Mouse (Mus musculus): ENCODE results near the gene Slit2.

Slit2 gene

DNA sequence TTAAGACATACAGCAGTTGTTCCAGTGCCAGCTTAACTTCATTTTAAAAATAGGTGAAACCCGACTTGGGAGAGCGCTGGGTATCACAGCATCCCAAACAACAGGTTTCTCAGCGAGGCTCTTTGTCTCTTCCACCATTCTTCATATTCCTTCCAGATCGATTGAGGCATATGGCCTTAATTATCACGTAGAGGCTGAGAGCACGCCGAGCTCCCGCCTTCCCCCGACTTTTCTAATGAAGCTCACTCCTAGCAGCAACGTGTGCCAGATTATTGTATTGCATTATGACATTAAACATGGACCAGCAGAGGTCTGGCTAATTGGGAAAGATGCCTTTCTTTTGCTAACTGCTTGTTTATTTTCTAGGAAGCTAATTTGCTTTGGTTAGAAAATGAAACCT lies 75.7 kb downstream of the Slit2 start:
- no peak for DNase-seq

DNA sequence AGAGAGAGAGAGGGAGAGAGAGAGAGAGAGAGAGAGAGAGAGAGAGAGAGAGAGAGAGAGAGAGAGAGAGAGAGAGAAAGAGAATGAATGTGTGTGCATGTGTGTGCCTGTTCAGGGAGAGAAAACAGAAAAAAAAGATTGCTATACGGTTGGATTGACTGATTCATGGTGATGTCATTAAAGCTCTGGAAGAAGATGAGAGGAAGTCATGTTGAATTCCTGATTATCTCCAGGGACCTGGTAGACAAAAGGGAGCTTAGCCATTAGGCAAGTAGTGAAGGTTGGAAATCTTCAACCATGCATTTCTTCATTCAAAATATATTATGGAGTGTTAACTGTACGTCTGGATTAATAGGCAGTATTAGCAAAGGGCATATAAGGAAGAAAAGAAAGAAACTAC lies 77.8 kb downstream of the Slit2 start:
- DNase-seq = no peak

DNA sequence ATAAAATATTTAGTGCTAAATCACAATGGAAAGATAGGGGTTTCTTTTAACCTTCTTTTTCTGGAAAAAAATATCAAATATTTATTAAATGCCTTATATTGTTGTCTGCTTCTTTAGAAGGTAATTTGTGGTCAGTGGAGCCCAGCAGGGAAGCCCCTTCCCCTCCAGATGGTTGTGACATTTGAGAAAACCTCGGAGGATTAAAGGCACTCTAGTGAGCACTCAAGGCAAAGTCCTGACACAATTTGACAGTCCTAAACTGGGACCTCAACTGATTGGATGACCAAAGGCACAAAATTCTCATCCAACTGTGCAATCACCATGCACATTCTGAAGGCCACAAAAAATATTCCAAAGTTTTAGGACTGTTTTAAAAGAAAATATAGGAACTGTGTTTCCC lies 95.8 kb downstream of the Slit2 start:
- DNase-seq = no peak

DNA sequence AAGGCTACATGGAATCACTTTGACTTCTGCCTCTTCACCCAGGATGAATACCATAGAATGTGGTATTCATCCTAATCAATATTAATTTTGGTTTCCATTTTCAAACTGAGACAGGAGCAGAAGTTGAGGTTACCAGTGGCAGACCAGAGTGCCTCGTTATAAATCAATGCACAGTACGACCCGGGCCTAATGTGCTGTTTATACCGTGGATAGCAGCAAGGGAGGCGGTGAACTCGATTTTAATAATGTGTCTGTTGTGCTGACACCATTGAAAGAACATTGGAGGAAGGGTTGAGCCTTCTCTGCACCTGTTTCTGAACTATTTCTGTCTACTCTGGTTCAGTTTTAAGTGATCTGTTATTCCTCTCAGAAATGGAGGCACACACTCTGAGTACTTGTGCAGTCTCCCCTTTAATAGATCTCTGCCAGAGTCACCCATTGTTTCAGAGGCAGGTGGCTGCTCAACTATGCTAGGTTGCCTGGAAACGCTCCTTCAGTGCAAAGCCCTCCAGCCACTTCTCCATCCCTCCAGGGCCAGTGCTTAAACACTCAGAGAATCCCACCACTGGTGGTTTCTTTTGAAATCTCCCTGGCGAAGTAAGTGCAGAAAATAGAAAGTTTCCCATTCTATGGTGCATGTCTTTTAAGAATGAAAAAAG lies 98.4 kb downstream of the Slit2 start:
- no peak for DNase-seq

DNA sequence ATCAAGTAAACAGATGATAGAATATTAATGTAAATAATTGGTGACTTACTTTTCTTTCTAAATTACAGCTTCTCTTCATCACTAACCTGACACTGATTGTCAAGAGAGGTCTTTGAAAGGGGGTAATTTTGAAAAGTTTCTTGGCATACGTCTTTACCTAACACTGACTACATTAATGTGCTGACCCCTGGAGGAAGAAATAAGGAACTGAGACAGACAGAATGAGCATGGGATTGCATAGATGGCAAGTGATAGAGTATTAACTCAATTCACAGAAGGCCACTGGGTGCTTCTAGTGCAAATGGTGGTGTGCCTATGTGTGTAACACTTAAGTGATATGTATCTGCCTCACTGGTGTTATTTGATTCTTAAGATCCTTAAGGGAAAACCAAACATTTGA lies 130.5 kb downstream of the Slit2 start:
- no peak for DNase-seq

DNA sequence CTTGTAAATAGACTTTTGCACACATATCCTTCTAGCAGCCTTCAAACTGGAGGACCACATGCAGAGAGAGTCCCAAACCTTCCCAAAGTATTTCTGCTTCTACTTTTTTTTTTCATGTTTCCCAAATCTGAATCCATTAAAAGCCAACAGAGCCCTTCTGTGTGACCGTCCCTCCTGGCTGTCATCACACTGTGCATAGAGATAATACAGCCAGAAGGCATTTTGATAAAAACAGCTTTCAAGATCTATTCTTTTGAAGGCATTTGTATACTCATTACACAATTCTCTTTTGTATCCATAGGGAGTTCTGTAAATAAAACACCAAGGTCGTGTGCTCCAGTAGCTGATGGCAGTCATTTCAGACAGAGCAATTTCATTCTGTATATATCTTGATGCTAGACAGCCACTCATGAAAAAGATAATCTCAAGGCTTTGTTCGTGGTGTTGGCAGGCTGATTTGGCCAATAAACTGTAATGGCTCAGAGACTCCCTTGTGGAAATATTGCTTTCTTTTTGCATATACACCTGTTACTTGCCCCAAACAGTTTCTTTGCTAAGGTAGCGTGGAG lies 132.1 kb downstream of the Slit2 start:
- no peak for DNase-seq

DNA sequence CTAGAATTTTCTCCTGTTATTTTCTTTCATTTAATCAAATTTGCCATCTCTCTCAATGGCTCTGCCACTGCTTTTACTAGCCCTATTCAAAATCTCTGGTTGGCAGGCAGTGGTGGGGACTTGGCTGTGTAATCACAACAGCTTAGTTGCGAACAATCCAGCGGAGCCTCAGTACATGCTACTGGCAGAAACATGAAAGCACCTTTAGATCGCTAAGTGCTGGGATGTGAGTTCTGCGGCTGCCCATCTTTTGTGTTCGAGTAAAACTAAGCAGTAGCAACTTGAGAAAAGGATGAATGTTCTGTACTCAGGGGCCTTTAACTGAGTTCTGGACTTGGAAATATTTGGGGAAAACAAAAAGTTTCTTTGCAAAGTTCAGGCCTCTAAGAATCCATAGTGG lies 139.7 kb downstream of the Slit2 start:
- no peak for DNase-seq

DNA sequence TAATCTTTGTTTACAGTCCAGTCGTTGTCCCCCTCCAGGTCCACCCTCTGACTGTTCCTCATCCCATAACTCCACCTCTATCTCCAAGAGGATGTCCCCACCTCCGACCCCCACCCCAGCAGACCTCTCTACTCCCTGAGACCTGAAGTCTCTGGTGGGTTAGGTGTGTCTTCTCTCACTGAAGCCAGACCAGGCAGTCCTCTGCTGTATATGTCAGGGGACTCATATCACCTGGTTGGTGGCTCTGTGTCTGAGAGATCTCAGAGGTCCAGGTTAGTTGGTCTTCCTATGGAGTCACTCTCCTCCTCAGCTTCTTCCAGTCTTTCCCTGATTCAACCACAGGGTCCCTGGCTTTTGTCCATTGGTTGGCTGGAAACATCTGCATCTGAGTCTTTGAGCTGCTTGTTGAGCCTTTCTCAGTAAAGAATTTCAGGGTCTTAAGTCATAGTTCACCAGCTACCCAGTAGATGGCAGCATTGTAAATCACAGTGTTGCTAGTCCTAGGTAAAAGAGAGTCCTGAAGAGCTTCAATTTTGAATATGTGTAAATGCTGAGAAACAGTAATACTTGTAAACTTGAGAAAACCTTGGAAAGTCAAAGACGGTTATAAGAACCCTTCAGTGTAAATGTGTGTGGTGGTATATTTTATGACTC lies 143.0 kb downstream of the Slit2 start:
- no peak for DNase-seq

DNA sequence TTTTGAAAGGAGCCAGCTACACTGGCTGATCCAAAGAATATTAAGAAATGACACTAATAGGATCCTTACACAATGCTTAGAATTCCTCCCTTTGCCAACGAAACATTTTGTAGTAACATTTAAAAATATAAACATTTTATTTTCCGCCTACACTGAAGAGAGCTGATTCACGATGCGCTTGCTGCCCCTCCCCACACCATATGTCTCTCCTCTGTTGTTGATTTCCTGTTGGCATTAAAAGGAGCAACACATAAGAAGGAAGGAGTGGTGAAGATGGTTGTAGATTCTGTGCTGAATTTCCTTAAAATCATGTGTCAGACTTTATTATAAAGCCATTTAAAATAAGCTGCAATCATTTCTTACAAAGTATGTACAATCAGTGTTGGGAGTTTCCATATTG lies 147.0 kb downstream of the Slit2 start:
- no peak for DNase-seq

DNA sequence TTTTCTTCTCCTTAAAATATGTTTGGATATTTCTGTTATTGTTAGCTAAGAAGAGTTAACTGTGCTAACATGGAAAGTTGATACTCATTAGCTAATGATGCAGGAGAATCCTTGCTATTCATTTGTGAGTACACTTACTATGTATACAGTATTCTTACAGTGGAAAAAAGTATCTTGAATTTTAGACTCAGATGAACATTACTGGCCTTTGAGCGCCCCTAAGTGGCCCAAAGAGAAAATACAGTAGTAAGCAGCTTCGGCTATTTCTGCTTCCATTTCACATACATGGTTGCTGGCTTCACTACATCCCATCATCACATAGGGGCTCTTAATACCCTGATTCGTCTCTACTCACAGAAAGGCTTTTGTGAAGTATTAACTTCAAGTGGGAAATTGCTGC lies 153.6 kb downstream of the Slit2 start:
- no peak for DNase-seq

DNA sequence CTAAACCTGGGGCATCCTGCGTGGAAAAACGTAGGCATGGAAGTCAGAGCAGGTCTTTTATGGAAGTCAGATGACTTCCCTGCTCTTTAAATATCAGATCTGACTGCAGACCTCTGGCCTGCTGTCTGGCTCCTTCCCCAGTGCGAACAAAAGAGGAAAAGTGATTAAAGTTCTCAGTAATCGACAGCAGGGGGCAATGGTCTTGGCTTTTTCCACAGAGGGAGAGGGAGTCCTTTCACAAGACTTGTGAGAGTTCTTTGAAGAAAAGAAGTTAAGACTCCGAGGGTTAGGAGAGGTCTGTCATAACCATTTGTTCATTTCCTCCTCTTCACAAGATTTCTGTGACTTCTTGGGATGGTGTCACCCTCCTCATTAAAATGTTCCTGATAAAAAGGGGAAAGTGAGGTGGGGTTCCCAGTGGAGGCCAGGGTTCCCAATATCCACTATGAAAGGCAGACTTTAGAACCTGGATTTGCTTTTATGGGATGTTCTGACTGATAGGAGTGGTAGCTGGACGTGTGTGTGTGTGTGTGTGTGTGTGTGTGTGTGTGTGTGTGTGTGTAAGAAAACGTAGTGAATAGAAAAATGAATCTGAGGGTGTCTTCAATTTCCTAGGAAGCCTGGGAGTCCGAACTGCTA lies 156.0 kb downstream of the Slit2 start:
- DNase-seq = no peak

DNA sequence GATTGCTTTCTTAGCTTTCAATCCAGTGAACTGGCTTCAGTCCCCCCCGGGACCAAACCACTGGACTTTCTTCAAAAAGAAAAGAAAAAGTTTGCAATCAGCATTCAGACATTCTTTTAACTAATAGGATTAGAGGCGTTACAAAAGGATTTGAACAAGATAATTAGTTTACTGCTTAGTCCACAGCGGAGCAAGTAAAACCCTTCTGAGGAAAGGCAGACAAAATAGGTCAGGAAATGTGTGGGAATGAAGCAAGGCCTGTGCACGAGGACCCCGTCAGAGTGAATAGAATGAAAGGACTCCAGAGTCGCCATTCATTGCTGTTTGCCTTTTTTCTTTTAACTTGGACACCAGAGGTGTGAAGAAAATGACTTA lies 156.5 kb downstream of the Slit2 start:
- no peak for DNase-seq

DNA sequence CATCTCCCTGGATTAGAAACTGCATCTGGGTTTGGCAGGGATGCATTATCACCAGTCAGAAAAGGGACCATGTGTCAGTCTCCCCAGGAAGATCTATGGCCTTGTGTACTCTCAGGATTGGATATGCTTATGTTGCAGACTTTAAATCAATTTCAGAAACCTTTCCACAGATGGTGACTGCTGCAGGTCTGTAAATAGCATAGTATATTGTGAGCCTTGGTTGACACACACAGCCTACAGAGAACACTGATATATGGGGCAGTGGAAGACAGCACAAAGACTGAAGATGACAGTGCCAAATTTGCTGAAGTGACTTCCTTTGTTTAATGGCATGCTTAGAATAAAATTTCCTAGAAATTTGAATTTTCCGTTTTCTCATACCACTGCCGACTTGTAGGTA lies 163.1 kb downstream of the Slit2 start:
- no peak for DNase-seq

DNA sequence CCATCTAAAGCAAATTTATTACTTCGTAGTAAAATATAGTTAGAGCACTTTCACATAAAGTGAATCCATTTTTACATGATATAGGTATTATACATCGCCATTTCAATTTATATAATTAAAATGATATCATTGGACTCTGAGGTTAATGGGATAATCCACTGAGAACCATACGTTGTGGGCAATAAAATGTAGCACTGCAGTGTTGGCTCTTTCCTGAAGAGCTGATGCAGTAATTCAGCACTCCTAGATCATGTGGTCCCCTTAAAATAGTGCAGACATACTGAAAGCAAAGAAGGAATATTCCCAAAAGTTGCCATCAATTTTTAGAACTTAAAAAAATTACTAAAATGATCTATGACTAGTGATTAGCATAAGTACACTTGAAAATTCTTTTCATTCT lies 177.9 kb downstream of the Slit2 start:
- no peak for DNase-seq

DNA sequence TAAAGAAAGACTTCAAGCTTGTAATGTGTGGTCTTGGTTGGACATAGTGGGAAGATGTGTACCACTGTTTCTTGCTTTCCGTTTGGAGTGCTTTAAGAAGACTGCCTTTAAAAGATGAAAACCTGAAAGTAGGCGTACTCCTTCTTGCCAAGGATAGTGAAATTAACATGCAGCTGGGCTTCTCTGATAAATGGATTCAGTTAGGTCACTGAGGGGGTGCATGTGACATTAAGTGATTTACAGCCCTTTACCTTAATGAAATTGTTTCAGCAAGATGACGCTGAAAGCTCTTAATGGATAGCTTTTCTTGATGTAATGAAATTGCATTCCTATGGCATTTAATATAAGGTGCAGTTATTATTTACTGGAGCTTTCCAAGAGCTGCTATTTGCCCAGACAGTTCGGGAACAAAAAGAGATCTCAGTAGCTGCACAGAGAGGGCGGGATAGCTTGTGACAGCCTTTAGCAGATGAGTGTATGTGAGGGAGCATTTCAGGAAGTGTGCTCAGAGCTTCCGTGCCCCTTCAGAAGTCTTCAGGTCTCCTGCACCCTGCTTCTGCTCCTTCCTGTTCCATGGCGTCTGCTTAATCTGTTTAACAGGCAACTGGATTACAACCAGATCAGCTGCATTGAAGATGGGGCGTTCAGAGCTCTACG lies 198.8 kb downstream of the Slit2 start:
- no peak for DNase-seq

DNA sequence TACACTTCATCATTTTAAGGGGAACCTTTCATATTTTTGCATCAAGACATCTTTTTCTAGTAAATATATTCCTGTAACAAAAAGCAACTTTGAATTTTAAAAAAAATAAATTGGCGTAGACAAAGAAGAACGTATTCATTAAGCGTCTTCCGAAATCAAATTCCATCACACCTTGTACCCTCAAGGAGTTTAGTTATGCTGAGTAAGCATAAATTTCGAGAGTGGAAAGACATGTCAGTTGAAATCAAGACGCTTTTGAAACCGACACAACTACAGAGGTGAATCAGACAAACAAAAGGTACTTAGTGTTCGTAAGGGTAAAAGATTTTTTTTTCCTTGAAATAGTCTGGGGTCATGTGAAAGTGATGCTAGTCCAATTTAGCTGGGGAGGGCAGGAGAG lies 201.4 kb downstream of the Slit2 start:
- no peak for DNase-seq

DNA sequence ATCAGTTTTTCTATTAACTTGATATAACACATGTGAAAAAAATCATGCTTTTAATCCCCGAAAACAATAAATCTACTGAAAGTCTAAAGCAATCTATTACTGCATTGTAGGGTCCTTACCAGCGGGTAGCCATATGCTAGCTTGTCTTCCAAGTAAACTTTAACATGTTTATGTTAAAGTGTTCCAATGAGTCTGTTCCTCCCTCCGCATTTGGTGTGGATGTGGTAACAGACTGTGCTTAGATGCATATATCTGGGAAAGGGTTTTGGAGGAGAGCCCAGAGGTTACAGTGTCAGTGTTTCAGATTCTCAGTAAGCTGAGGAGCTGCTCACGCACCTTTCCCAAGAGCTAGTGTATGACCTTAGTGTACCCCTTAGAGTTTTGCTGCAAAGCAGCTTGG lies 204.9 kb downstream of the Slit2 start:
- DNase-seq = no peak

DNA sequence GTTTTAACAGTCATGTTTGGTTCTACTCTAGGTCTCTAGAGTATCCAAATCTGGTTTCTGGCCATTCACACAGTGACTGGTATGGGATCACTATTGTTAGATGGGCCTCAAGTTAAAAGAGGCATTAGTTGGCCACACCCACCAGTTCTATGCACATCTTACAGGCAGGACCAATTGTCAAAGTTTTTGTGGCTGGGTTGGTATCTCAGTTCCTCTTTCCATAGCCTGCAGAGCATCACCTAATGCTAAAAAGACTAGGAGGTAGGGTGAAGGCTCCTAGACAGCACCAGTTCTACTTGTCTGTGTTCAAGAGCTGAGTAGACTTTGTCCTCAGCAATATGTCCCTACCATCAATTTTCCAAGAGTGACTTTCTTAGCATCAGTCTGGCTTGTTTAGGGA lies 216.4 kb downstream of the Slit2 start:
- DNase-seq = no peak

DNA sequence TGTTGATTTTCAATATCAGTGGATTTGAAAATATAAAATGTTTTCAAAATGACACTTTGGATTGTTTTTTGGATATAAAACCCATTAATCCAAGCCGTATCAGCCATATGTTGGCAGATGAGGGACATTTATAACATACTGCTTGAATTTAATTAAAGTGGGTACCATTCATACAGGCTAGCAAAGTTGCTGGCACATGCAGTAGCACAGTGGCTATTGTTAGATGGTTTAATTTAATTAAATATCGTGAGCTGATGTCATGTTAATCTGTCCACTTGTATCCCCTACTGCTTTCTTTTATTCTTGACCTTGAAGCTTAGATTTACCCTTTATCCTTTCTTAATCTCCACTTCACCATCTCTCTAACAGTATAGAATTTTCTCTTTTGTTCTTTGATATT lies 232.3 kb downstream of the Slit2 start:
- no peak for DNase-seq

DNA sequence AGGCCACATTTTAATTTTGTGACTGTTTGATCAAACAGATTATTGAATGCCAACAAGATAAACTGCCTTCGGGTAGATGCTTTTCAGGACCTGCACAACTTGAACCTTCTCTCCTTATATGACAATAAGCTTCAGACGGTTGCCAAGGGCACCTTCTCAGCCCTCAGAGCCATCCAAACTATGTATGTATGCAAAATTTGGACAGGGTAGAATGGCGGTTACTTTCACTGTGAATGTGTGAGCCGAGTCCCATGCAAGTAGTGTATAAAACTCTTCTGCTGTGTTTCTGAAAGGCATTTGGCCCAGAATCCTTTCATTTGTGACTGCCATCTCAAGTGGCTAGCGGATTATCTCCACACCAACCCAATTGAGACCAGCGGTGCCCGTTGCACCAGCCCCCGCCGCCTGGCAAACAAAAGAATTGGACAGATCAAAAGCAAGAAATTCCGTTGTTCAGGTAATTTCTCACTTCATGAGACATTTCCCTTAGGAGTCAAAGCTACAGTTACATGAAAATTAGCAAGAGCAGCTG lies 236.8 kb downstream of the Slit2 start:
- DNase-seq = no peak

DNA sequence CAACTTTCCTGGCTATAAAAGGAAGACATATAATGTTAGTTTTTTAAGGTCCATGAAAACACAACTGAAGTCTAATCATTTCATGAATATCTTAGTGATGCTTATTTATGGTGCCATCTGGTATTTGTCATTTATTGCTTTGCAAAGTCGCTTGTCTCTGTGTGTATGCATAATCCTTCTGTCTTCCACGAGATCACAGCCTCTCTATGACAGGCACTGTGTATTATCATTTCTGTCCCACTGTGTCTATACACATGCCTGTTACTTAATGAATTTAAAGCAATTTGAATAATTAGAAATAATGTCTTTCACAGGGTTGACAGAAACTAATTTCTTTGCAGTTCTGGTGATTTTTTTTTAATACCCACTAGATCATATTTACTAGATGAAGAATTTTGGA lies 242.6 kb downstream of the Slit2 start:
- DNase-seq = no peak

DNA sequence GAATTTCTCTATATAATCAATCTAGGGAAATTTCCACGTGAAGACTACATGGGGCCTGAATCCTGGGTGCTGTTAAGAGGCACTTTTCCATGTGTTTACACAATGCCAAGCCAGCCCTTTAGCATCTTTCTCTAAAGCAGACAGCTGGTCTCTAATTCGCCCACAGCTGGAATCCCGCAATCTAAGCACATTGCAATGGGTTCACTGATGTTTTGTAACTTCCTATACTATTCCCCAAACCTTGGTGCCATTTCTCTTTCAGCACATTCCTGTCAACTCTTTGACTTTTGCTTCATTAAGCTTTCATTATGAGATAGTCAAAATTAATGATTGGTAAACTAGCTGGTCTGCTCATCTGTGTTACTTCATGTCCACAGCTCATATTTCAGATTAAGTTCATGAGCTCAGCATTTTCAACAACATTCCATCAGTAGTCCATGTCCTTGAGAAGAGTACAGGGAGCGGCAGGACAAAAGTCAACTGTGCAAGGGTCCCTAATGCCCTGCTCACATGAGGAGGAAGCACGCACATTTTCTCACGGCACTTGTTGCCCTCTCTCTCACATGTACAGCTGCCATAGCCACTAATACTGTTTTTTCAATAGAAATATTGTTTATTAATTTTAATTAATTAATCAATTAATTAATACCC lies 247.6 kb downstream of the Slit2 start:
- no peak for DNase-seq

DNA sequence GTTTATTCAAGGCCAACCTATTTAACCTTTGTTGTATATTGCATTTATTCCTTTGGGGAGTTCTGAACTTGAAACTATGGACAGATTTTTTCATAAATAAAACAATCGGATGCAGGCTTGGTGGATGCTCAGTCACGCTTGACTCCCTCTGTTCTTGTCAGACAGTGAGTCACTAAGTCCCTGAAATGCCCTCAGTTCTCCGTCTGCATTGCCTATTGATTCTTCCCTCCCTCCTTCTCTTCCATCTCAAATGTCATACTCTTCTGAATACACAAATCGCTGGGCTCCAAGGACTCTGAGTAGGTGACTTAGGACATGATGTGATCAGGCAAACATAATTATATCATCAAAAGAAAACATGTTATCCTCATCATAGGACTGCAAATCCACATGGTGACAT lies 251.8 kb downstream of the Slit2 start:
- DNase-seq = no peak

Measured in heart, adult 11 months (tissue).